Mouse (Mus musculus): ENCODE measurements at regions not wholly inside any gene's neighbourhood (a gene's known extent, or its start where the extent isn't known, plus 50 kb on each side); places are given as distances from the start of the nearest gene placed in this dataset.

- TF ChIP-seq TAL1 (IDR thresholded peaks at IDR 0.05; ENCODE audit: low read length), result no peak
- no peak for TF ChIP-seq GATA1 (IDR thresholded peaks at IDR 0.05; ENCODE audit: low read length)
These were observed 197.1 kb downstream of the Gm13691 start for GRCm38 (mm10) chr2:84187456-84187855.

Data from erythroblast, embryonic 14.5 days (primary cell).